Mouse (Mus musculus): Measurements from ENCODE around the gene Myoz1. TPM values are rescaled to one million over a fixed set of nuclear protein-coding genes. Genes with fewer than 3 reads are reported as not detected.
"Not testable (repeated sequence)": the region's sequence is repeated elsewhere in the genome, so short reads cannot be mapped to it uniquely, and the experiment has no call there.

Myoz1 gene
- not detected in 2 replicates for polyA plus RNA-seq (2016; fragmentation: Nextera tagmentation; extraction: Ambion mirVana)

- H3K27ac ChIP-seq = no peak within 1 kb of the TSS
- no peak for ATAC-seq (ENCODE audit: low FRiP score)
- H3K36me3 ChIP-seq (replicated peaks) = no peaks in the 10 kb centered on the region
- H3K4me2 ChIP-seq = no peak within 1 kb of the TSS
- H3K9me3 ChIP-seq = no peaks in the 10 kb centered on the region
- no peak within 1 kb of the TSS for H3K4me3 ChIP-seq (replicated peaks)
- peaks cover 9% of the 10 kb centered on the region; the same call in 1 of the 2 replicates for H3K27me3 ChIP-seq
- H3K9ac ChIP-seq = no peak within 1 kb of the TSS
- WGBS = 38% methylated on average over 11 of the region's 11 CpGs
- peaks cover under 1% of the 10 kb centered on the region; the same call in 1 of the 2 replicates for H3K4me1 ChIP-seq
These were observed at the start of gene Myoz1 for GRCm38 (mm10) chr14:20656361-20656760. TSS of gene Myoz1 (minus strand) at chr14:20656540.

GRCm38 (mm10) chr14:20703461-20703860 lies 47.1 kb upstream of the Myoz1 start:
- ATAC-seq (ENCODE audit: low FRiP score); H3K27me3 ChIP-seq; H3K9me3 ChIP-seq: not testable (repeated sequence)
- WGBS = 13% methylated on average over 8 of the region's 8 CpGs
- Histone ChIP-seq H3K27ac (peak overlapping the region; percentile 93), H3K4me2 (peak overlapping the region; percentile 70), H3K9ac (peak overlapping the region; percentile 83), H3K36me3 (replicated peaks) (peaks cover 19% of the 10 kb centered on the region), H3K4me1 (peaks cover 39% of the 10 kb centered on the region), H3K4me3 (replicated peaks) (peak overlapping the region; percentile 80)

- Histone ChIP-seq H3K36me3 (replicated peaks) (peaks cover 24% of the 10 kb centered on the region), H3K4me3 (replicated peaks) (peak within 1 kb of the TSS; percentile 80), H3K27ac (peak within 1 kb of the TSS; percentile 93), H3K9ac (peak within 1 kb of the TSS; percentile 83), H3K9me3 (no peaks in the 10 kb centered on the region), H3K27me3 (no peaks in the 10 kb centered on the region), H3K4me2 (peak within 1 kb of the TSS; percentile 70), H3K4me1 (peaks cover 42% of the 10 kb centered on the region)
- under 1% methylated on average over 61 of the region's 61 CpGs for WGBS
- ATAC-seq (ENCODE audit: low FRiP score) = peak; percentile 75
These were observed 46.5 kb upstream of the Myoz1 start, which contains the start of gene Chchd1 for GRCm38 (mm10) chr14:20702741-20703381. TSS of gene Chchd1 (plus strand) at chr14:20703006.

GRCm38 (mm10) chr14:20702096-20702740 lies 45.9 kb upstream of the Myoz1 start:
- Histone ChIP-seq H3K36me3 (replicated peaks) (peaks cover 24% of the 10 kb centered on the region), H3K4me1 (peaks cover 47% of the 10 kb centered on the region), H3K9me3 (no peaks in the 10 kb centered on the region), H3K27me3 (no peaks in the 10 kb centered on the region), H3K4me3 (replicated peaks) (peak overlapping the region; percentile 80), H3K4me2 (peak overlapping the region; percentile 70), H3K27ac (peak overlapping the region; percentile 93), H3K9ac (peak overlapping the region; percentile 83)
- 17% methylated on average over 15 of the region's 15 CpGs for WGBS
- peak; percentile 3; the same call in 1 of the 2 replicates for ATAC-seq (ENCODE audit: low FRiP score)

GRCm38 (mm10) chr14:20701554-20701953 lies 45.2 kb upstream of the Myoz1 start:
- no peak for ATAC-seq (ENCODE audit: low FRiP score)
- Histone ChIP-seq H3K36me3 (replicated peaks) (peaks cover 24% of the 10 kb centered on the region), H3K9ac (peak overlapping the region; percentile 83; the same call in 1 of the 2 replicates), H3K4me3 (replicated peaks) (peak overlapping the region; percentile 80), H3K4me1 (peaks cover 53% of the 10 kb centered on the region), H3K9me3 (no peaks in the 10 kb centered on the region), H3K27me3 (no peaks in the 10 kb centered on the region), H3K4me2 (peak overlapping the region; percentile 70), H3K27ac (no peak overlapping the region)
- 90% methylated on average over 8 of the region's 8 CpGs for WGBS

GRCm38 (mm10) chr14:20700362-20700761 lies 44.0 kb upstream of the Myoz1 start:
- no peaks in the 10 kb centered on the region for H3K9me3 ChIP-seq
- 91% methylated on average over 3 of the region's 3 CpGs for WGBS
- no peaks in the 10 kb centered on the region for H3K27me3 ChIP-seq
- no peak overlapping the region for H3K9ac ChIP-seq
- no peak overlapping the region for H3K4me3 ChIP-seq (replicated peaks)
- H3K27ac ChIP-seq = no peak overlapping the region
- ATAC-seq (ENCODE audit: low FRiP score) = no peak
- no peak overlapping the region; the same call in 1 of the 2 replicates for H3K4me2 ChIP-seq
- peaks cover 21% of the 10 kb centered on the region for H3K36me3 ChIP-seq (replicated peaks)
- H3K4me1 ChIP-seq = peaks cover 64% of the 10 kb centered on the region

GRCm38 (mm10) chr14:20698515-20698914 lies 42.2 kb upstream of the Myoz1 start:
- no peak for ATAC-seq (ENCODE audit: low FRiP score)
- H3K9me3 ChIP-seq = no peaks in the 10 kb centered on the region
- peaks cover 65% of the 10 kb centered on the region for H3K4me1 ChIP-seq
- 92% methylated on average over 2 of the region's 2 CpGs for WGBS
- H3K4me2 ChIP-seq = 0 out of 2 replicates have a peak overlapping the region, but pooled peaks have one; percentile 68
- H3K27ac ChIP-seq = no peak overlapping the region
- H3K27me3 ChIP-seq = no peaks in the 10 kb centered on the region
- no peak overlapping the region for H3K4me3 ChIP-seq (replicated peaks)
- H3K9ac ChIP-seq = no peak overlapping the region
- H3K36me3 ChIP-seq (replicated peaks) = peaks cover 16% of the 10 kb centered on the region

GRCm38 (mm10) chr14:20696986-20697385 lies 40.6 kb upstream of the Myoz1 start:
- ATAC-seq (ENCODE audit: low FRiP score) = no peak
- Histone ChIP-seq H3K36me3 (replicated peaks) (peaks cover 31% of the 10 kb centered on the region), H3K27ac (peak overlapping the region; percentile 9; the same call in 1 of the 2 replicates), H3K9ac (peak overlapping the region; percentile 85), H3K27me3 (no peaks in the 10 kb centered on the region), H3K4me3 (replicated peaks) (peak overlapping the region; percentile 81), H3K9me3 (no peaks in the 10 kb centered on the region), H3K4me1 (peaks cover 62% of the 10 kb centered on the region), H3K4me2 (peak overlapping the region; percentile 68)
- WGBS = 6% methylated on average over 1 of the region's 1 CpGs

GRCm38 (mm10) chr14:20695761-20696520 lies 39.6 kb upstream of the Myoz1 start:
- H3K27ac ChIP-seq = peak overlapping the region; percentile 96
- H3K4me2 ChIP-seq = peak overlapping the region; percentile 68
- peak overlapping the region; percentile 85 for H3K9ac ChIP-seq
- peaks cover 53% of the 10 kb centered on the region for H3K4me1 ChIP-seq
- H3K36me3 ChIP-seq (replicated peaks) = peaks cover 42% of the 10 kb centered on the region
- WGBS = 17% methylated on average over 27 of the region's 27 CpGs
- no peak for ATAC-seq (ENCODE audit: low FRiP score)
- H3K27me3 ChIP-seq = no peaks in the 10 kb centered on the region
- peak overlapping the region; percentile 81 for H3K4me3 ChIP-seq (replicated peaks)
- H3K9me3 ChIP-seq = no peaks in the 10 kb centered on the region

GRCm38 (mm10) chr14:20694884-20695760 lies 38.8 kb upstream of the Myoz1 start, which contains the start of gene Fut11:
TSS of gene Fut11 (plus strand) at chr14:20694968.
- H3K27me3 ChIP-seq = no peaks in the 10 kb centered on the region
- under 1% methylated on average over 111 of the region's 111 CpGs for WGBS
- H3K4me3 ChIP-seq (replicated peaks) = peak within 1 kb of the TSS; percentile 81
- H3K4me2 ChIP-seq = peak within 1 kb of the TSS; percentile 68
- peaks cover 47% of the 10 kb centered on the region for H3K4me1 ChIP-seq
- H3K36me3 ChIP-seq (replicated peaks) = peaks cover 49% of the 10 kb centered on the region
- no peaks in the 10 kb centered on the region for H3K9me3 ChIP-seq
- ATAC-seq (ENCODE audit: low FRiP score) = peak; percentile 92
- H3K9ac ChIP-seq = peak within 1 kb of the TSS; percentile 85
- peak within 1 kb of the TSS; percentile 96 for H3K27ac ChIP-seq

- Histone ChIP-seq H3K27ac (peak overlapping the region; percentile 96), H3K9ac (peak overlapping the region; percentile 85), H3K9me3 (no peaks in the 10 kb centered on the region), H3K4me3 (replicated peaks) (peak overlapping the region; percentile 81), H3K36me3 (replicated peaks) (peaks cover 57% of the 10 kb centered on the region), H3K27me3 (no peaks in the 10 kb centered on the region), H3K4me2 (peak overlapping the region; percentile 68), H3K4me1 (peaks cover 42% of the 10 kb centered on the region)
- WGBS = 50% methylated on average over 13 of the region's 13 CpGs
- ATAC-seq (ENCODE audit: low FRiP score) = peak; percentile 58
These were observed 38.0 kb upstream of the Myoz1 start for GRCm38 (mm10) chr14:20694185-20694883.
